Mouse (Mus musculus) spleen, embryonic (tissue): ENCODE results near the gene Adgra1.

Experiments
- CTCF ChIA-PET: fragments of 350-600 bp; sonication (Branson Sonifier 250); formaldehyde crosslinking; loops from one replicate; lab custom pipeline; 2022; lab: Charles Lee

The Adgra1 gene

DNA sequence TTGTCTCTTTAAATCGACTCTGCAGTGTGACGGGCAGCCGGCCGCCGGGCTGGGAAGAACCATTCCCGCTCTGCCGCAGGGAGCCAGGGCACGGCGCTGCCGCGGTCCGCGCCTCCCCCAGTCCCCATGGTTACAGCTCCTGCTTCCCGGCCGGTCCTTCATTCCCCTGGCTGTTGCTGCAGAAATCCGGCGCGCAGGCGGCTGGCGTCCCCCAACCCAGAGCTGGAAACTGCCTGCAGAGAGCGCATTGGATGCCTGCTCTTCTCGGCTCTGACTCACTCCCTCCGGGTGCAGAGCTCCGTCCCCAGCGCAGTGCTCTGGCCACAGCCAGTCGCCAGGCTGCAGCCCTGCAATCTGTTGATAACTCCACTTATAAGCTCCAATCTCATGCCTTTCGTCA lies at the start of gene Adgra1:
Gene Adgra1 (plus strand): TSS at position 139 of the 400 bp plus-strand sequence.
- CTCF ChIA-PET, result no interaction called here

DNA sequence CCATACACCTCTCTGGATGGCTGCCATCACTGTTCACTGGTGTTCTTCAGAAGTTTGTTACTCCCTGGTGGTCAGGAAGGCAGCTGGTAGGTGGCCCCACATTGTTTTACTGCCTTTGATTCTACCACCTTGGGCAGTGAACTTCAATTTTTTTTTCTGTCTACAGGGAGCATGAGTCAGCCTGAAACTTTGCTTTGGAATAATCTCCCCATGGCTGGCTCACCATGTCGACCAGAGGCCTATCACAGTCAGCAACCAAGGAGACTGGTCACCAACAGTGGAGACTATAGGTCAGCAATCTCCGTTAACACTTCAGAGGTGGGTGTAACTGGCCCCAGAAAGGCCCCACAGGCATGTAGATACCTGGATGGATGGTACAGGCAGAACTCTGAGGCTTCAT lies 46.6 kb upstream of the Adgra1 start:
- CTCF ChIA-PET, result no interaction called here

DNA sequence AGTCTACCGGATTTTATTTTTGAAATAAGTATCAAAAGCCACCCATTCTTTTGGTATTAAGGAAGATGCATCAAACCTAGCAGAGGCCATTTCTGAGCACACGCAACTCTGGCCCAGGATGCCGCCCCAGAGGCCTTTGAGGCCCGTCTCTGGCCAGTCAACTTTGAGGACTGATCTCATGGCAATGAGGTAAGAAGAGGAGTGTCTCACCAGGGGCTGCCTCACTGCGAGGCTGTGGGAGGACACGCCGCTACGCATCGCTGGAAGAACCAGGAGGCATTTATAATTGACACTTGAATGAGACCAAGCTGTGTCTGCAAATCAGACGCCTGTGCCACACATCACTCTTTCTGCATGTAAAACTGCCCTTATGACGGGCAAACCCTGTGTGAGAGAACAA lies 45.0 kb upstream of the Adgra1 start:
- CTCF ChIA-PET, result no interaction called here

DNA sequence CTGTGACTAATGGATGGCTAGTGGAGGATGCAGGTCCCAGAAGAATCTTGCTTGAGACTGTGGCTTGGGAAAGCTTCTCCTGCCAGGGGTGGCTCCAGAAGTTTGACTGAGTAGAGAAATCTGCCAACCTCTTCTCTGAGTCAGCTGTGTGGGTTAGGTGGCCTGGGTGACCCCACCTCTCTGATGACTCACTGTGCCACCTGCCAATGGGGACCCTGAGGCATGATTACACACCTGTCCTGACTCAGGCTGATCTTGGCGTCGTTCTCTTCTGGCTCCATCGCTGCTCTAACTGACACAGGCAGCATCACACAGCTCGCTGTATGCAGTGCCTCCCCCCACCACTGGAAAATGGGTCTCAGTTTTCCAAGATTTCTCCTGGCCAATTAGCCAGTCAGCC lies 44.3 kb upstream of the Adgra1 start:
- CTCF ChIA-PET, result no interaction called here

DNA sequence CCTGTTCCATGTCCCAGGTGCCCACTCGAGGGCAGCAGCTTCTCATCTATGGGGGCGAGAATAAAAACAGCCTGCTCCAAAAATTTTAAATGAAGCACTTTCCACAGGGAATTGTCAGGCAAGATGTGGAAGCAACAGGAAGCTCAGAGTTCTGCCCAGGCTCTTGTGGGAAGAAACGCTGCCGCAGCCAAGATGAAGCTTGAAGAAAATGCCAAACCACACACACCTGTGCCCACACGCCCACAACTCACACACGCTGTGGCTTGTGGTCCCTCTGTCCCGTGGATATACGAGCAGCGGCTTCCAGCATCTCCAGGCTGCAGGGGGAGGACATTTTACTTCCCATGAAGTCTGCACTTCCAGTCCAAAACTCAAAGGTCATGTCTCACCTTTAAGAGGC lies 42.4 kb upstream of the Adgra1 start:
- CTCF ChIA-PET, result no interaction called here

DNA sequence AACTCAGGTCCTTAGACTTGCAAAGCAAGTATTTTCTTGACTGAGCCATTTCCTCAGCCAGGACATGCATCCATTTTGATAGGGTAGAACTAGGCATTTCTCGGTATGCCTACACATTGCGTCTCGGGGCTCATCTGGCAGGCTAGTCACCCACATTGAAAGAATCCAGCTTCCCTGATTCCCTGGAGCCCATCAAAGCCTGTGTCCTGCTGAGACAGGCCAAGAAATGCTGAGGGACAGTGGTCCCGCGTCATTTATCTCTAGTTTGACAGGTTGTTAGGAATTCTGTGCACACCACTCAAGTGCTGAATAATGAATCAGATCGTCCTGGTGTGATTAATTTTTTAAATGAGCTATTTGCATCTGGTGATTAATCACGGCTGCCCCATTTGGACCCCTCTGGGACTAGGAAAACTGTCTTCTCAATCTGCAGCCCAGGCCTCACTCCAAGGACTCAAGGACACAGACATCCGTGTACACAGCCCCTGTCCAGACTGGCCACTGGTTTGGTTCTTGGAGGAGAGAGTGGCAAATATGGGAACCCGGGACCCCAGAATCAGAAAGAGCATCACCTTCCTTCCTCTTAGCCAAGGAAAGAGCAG lies 38.9 kb upstream of the Adgra1 start:
- CTCF ChIA-PET, result no interaction called here

DNA sequence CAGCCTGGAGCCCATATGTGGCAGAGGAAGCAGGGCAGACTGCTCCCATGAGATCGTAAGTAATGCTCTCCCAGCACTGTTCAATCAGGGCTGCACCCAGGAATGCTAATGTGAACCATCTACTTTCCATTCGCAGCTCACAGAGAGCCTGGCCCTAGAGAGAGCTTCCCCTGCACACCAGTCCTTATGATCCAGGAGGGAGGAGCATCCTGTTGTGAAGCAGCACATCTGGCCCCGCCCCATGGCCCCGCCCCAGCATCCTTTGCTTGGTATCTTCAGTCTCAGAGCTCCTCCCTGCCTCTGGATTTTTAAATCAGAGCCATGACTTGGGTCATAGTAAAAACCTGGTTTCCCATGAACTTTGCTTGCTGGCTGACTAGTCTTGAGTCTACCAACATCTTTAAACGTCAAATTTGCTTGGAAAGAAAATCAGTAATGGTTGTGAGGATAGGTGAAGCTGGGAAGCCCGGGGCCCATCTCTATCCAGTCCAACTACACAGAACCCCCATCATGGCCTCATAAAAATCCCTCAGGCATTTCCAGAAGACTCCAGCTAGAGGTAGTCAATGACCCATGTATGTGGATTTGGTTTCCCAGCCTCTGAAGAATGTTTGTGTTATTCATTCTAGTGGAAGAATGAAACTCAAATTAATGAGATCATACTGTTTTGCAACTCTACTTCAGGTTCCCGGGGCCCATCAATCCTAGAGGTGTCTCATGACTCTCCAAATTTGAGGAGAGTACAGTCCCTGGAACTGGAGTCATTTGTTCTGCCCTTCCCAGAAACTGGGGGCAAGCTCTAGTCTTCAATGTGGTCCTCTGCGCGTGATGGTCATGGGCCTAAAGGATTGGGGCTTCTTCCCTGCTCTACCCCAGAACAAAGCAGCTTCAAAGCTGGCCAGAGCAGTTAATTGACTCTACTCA lies 36.5 kb upstream of the Adgra1 start:
- CTCF ChIA-PET, result no interaction called here

DNA sequence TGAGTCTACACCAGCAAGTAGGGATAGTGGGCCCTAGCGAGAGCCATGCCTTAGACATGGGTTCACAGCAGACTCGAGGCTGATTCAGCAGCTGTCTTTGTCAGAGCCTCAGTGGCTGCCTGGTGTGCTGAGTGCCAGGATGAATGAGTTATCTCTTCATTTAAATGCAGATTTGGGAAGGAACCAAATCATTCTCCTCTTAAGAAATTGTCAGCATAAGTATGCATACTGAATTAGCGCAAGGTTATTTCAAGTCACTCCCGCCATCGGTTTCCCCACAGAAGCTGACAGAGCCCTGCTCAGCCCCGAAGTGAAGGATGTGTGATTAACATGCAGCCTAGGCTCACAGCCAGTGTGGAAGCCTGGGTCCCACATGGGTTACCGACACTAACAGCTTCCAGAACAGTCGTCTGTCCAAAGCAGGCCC lies 27.8 kb upstream of the Adgra1 start:
- CTCF ChIA-PET, result no interaction called here

DNA sequence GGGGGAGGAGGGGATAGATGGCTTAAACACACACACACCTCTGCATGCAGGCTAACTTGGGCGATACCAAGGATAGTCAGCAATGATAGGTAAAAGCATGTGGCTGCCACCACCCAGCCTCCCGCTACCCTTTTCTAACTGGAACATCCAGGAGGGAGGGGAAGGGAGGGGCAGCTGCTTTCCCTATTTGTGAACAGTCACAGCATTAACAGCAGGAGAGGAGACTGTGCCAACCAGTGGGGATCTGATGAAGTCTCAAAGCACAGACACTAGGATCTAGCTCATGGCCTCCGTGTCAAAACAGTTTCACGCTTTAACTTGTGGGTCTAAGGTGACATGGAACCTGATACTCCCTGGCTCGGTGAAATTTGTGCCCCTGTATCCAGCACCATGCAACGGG lies 23.9 kb upstream of the Adgra1 start:
- CTCF ChIA-PET, result no interaction called here

DNA sequence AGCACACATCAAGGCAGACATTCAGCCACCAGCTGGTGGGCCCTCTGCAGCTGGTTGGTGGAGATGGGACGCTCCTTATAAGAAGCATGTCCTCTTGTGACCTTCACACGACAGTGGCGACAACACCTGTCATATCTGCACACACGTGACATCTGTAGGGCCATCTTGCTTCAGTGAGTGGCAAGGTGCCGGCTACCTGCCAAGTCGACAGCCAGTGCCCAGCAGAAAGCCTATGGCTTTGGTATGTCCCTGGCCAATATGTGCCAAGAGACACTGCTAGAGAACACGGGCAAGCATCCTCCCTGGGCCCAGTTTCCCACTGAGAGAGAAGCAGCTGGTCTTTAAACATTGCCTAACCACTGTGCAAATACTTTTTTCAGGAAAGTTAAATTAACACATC lies 22.3 kb upstream of the Adgra1 start:
- CTCF ChIA-PET, result no interaction called here

DNA sequence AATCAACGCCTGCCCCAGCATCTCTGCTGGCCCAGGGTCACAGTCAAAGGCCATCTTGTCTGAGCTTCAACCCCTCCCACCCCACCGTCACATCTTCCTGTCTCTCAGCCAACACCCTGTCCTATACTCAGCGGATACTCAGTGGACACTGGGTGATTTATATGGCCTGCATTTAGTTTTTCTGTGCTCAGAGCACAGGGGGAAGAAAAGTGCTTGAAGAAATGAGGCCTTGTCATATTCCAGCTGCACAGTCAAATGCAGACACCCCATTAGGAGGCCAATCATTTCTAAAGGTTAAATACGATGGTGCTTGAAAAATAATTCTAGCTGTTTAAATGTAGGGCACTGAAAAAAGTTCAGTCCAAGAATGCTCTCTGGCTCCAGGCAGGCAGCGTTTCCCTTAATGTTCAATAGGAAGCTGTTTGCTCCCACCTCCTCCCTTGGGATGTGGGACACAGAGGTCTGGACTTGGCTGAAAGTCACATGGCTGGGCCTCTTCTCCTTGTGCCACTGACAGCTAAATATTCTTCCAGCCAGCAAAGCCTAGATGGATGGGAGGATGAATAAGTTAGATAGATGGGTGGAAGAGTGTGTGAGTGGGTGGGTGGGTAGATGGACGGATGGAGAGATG lies 20.3 kb upstream of the Adgra1 start:
- CTCF ChIA-PET, result no interaction called here

DNA sequence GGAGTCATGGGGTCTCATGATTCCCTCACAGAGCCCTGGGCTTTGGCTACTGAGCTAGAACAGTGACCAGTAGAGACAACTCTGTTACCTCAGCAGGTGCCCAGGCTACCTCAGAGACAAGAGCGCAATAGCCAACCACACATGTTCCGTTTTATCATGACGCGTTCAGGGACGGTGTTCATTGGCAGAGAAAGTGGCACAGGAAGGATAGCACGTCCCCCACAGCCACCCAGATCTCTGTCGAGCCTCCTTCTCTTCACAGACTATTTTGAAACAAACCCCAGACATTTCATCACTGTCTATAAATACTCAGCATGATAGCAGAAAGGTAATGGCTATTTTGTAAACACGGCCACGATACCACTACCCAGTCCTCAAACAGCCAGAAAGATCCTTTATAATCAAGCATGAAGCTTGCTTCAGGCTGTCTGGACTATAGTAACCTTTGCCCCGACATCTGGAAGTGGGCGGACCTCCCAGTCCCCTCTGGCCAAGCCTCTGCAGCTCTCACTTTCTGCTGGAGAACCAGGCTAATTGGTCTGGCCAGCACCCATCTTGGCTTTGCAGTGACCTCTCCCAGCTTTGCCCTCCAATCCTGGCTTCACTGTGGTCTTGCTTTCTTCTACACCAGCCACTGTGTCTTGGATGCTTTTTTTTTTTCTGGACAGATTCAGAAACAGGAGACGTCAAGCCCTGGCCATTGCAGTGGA lies 11.5 kb upstream of the Adgra1 start:
- CTCF ChIA-PET, result no interaction called here

DNA sequence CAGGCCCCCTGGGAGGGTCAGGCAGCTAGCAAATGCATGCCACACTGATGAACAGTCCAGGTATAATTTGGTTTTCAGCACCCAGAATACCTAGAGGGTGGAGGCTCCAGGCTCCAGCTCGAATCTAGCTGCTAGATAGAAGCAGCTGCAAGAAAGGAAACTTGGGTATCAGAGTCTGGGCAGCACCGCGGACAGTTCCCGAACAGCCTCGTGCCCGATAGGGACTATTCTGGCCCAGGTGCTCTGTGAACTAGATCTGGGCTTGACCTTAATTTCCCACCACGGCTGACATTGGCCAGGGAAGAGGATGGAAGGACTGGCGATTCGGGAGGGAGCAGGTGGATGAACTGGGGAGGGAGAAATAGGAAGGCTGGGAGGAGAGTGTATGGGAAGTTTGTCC lies 6.3 kb upstream of the Adgra1 start:
- CTCF ChIA-PET, result no interaction called here

DNA sequence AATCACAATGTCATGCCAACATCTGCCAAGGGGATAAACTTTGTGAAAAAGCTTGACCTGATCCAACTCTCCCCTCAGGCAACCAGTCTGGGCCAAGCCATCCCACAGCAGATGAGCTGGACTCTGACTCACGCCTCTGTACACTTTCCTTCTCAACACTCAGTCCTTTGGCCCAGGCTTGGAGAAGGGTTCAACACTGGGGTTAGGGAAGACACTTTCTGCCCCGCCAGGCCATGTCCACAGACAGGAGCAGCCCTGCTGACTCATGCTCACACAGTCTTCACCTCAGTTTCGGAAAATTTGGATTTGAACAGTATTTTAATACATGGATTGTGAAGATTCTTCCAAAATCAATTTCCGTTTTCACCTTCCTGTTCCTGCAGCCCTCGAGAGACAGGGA lies 442 bp upstream of the Adgra1 start:
- CTCF ChIA-PET, result no interaction called here

DNA sequence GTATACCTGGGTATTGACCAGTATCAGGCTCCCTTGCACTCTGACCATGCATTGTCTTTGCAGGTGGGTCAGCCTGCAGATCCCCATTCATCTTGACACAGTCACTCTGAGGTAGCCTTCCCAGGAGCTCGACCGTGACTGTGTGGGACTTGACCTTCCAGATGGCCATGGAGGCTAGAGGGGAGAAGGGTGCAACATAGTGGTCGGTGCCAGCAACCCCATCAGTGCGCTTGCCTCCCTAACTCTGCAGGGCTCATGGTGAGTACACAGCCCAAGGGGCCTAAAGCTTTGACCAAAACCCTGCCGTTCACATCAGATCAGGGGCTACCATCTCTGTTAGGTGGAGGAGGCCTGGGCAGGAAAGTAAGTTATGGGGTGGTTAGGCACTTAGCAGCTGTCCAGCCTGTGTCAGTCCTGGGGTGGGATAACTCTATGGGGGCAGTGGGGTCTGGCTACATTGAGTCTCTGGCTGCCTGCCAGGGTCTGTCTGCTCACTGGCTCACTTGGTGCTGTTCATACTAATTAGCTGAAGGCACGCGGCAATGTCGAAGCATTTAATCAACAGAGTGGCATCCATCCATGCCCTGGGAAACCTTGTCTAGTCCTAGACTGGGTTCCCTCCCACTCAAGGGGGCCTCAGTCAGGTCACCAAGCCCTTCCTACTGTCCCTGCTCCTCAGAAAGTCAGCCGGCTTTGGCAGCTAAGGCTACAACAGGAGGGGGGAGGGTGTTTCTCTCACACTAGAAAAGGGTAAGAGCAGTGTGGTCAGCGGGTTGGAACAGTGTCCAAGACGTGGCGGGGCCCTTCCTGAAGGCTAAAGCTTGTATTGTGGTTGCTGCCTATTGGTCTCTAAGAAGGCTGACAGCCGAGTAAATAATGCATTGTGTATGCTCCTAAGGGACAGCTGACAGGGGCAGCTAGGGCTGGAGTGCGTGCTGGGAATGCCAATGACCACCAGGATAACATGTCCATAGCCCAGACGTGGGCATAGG lies 1.5 kb downstream of the Adgra1 start:
- CTCF ChIA-PET, result no interaction called here

DNA sequence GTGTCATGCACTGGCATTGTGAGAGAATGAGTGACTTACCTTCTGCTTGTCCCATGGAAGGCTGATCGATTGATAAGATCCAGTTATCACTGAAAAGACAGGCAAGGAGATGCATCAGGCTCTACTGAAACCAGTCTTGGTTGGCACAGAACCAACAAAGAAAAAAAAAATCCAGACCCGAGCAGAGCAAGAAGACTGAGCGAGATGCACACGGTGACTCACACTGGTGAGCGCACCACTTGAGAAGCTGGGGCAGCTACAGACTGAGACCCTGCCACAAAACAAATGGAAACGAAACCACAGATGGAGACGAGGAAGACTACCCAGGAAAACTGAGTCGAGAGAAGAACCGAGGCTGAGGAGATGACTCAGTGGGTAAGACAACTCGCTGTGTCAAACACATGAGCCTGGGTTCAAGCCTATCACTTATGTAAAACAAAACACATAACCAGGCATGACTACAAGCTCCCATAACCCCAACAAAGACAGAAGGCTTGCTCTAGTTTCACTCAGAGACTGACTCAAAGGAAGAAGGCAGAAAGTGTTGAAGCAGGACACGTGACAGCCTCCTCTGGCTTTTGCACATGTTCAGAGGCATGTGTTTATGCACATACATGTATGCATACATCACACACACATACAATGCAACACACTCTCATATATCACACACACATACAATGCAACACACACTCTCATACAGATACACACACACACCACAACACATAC lies 6.6 kb downstream of the Adgra1 start:
- CTCF ChIA-PET, result no interaction called here

DNA sequence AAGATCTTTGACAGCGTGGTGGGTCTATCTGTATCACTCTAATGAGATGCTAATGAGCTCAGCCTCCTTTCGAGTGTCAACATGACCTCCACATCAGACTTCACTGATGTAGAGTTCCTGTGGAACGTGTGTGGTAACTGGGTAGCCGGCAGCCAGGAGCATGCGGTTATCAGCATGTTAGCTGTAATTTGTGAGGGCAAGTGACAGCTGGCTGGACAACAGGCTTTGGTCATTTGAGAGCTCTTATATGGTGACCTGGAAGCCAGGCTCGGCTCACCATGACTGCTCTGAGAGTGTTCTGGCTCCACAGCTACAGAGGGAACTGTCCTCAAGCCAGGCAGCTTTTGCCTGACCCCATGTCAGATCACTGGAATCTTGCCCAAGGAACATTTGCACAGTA lies 8.4 kb downstream of the Adgra1 start:
- CTCF ChIA-PET, result interaction anchor here (0.6 kb wide), 1 partner anchor 133 kb away, joined by 15 read pairs; no protein-coding TSS in a partner anchor

DNA sequence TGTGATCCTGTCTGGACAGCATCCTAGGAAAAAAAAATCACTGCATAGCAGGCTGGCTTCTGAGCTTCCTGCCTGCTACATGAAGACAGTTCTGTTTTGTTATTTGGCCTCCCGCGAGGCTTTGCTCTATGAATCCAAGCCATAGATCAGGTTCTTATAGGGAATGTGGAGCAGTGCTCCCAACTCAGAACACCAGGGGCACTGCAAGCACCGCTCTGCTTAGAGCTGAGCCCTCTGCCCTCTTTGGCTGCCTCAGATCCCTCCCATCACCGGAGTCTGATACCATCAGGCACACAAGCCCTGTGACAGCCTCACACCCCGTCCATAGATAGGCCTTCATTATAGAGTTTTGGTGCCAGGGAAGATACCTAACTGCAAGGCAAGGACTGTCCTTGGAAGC lies 9.2 kb downstream of the Adgra1 start:
- CTCF ChIA-PET, result no interaction called here

DNA sequence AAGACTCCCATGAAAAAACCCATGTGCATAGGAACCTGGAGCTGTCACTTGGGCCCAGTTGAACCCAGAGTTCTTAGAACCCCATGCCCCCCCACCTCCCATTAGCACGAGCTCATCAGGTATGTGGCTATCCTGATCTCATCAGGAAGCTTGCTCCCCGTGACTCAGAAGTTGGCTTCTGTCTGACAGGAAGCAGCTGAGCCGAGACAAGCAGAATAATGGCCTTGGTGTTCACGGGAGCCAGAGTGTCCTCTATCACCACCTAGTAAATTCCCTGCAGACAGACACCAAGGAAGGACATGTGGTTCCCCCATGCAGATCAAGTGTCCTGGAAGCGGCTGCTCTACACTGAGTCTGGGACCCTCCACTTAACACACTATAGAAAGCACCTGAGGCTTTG lies 9.8 kb downstream of the Adgra1 start:
- CTCF ChIA-PET, result no interaction called here

DNA sequence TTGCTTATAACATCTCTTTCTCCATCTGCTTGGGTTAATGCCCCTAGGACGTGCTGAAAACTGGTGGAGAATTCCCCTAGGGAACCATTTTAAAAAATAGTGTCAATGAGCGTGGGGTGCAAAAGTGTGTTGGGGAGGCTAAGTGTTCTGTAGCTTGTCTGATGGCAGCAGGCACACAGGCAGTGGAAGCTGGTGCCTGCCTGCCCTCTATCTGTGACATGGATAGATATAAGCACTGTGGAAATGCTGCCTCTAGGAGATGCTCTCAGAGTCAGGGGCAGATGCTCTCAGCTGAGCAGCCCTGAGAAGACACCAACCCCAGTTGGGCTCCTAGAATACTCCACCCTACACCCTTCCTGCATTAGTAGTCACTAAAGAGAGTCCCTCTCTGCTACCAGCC lies 11.1 kb downstream of the Adgra1 start:
- CTCF ChIA-PET, result no interaction called here
